Mouse (Mus musculus): ENCODE data around the gene Pum1. TPM values are rescaled to one million over a fixed set of nuclear protein-coding genes. Genes with fewer than 3 reads are reported as not detected.

The Pum1 gene
- total RNA-seq, 2 experiments from 2014 or later: 95.9 to 117 TPM

- DNase-seq (ENCODE audit: low spot score in 2 of 2): no peak
Measured at GRCm38 (mm10) chr4:130719348-130719747, 56.2 kb downstream of the Pum1 start.

GRCm38 (mm10) chr4:130722607-130723006 lies 59.5 kb downstream of the Pum1 start:
- no peak for DNase-seq (ENCODE audit: low spot score in 2 of 2)

- DNase-seq (ENCODE audit: low spot score in 2 of 2): no peak
Measured at GRCm38 (mm10) chr4:130726118-130726517, 63.0 kb downstream of the Pum1 start.

GRCm38 (mm10) chr4:130735957-130736356 lies 72.8 kb downstream of the Pum1 start:
- no peak for DNase-seq (ENCODE audit: low spot score in 2 of 2)

- peak; percentile 54 to 69 for DNase-seq (ENCODE audit: low spot score in 2 of 2)
Measured at GRCm38 (mm10) chr4:130738527-130738926, 75.4 kb downstream of the Pum1 start.

GRCm38 (mm10) chr4:130744058-130744457 lies 80.9 kb downstream of the Pum1 start:
- DNase-seq (ENCODE audit: low spot score in 2 of 2): no peak

- peak; percentile 31 to 52 for DNase-seq (ENCODE audit: low spot score in 2 of 2)
Measured at GRCm38 (mm10) chr4:130745561-130746306, 82.6 kb downstream of the Pum1 start.

- no peak for DNase-seq (ENCODE audit: low spot score in 2 of 2)
Measured at GRCm38 (mm10) chr4:130749566-130749965, 86.4 kb downstream of the Pum1 start.

- no peak for DNase-seq (ENCODE audit: low spot score in 2 of 2)
Measured at GRCm38 (mm10) chr4:130751966-130752365, 88.8 kb downstream of the Pum1 start.

GRCm38 (mm10) chr4:130752591-130752990 lies 89.5 kb downstream of the Pum1 start:
- DNase-seq (ENCODE audit: low spot score in 2 of 2): no peak

GRCm38 (mm10) chr4:130753755-130754154 lies 90.6 kb downstream of the Pum1 start:
- no peak for DNase-seq (ENCODE audit: low spot score in 2 of 2)

GRCm38 (mm10) chr4:130754776-130755175 lies 91.7 kb downstream of the Pum1 start:
- DNase-seq (ENCODE audit: low spot score in 2 of 2): no peak

- DNase-seq (ENCODE audit: low spot score in 2 of 2): no peak
Measured at GRCm38 (mm10) chr4:130759875-130760274, 96.8 kb downstream of the Pum1 start.

GRCm38 (mm10) chr4:130761809-130762208 lies 98.7 kb downstream of the Pum1 start:
- DNase-seq (ENCODE audit: low spot score in 2 of 2): no peak

GRCm38 (mm10) chr4:130765399-130766160 lies 102.5 kb downstream of the Pum1 start:
- DNase-seq (ENCODE audit: low spot score in 2 of 2): no peak

- DNase-seq (ENCODE audit: low spot score in 2 of 2): no peak
Measured at GRCm38 (mm10) chr4:130766387-130766786, 103.3 kb downstream of the Pum1 start.

- DNase-seq (ENCODE audit: low spot score in 2 of 2): no peak
Measured at GRCm38 (mm10) chr4:130766926-130767325, 103.8 kb downstream of the Pum1 start.

- DNase-seq (ENCODE audit: low spot score in 2 of 2): no peak
Measured at GRCm38 (mm10) chr4:130773899-130774298, 110.8 kb downstream of the Pum1 start.

- DNase-seq (ENCODE audit: low spot score in 2 of 2): no peak
Measured at GRCm38 (mm10) chr4:130774822-130775221, 111.7 kb downstream of the Pum1 start.

GRCm38 (mm10) chr4:130777647-130778046 lies 114.5 kb downstream of the Pum1 start:
- DNase-seq (ENCODE audit: low spot score in 2 of 2): no peak

GRCm38 (mm10) chr4:130779037-130779436 lies 115.9 kb downstream of the Pum1 start:
- no peak for DNase-seq (ENCODE audit: low spot score in 2 of 2)

GRCm38 (mm10) chr4:130782492-130782891 lies 119.4 kb downstream of the Pum1 start:
- no peak for DNase-seq (ENCODE audit: low spot score in 2 of 2)
